In the genomic region with DNA sequence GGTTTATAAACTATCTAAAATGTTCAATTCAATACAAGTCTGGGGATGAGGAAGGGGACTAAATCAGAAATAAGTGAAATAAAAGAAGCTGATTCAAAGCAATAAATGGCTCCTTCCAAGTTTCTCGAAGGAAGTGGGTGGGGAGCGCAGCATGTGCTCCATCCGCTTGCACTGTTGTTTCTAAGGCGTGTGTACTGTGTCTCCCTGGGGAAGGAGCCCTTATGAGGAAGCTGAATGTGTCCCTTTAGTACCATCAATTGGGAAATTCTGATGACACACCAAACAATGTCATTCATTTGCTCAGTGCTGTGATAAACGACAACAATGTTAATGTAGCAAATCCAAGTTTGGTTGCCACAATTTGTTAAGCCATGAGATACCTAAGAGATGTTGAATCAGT, we compare ENCODE assay signal across 24 mouse cellular contexts. TPM values are rescaled to one million over a fixed set of nuclear protein-coding genes. Genes with fewer than 3 reads are reported as not detected.
DNase-seq lines count a peak whose midpoint lies in the region; ATAC-seq and TF ChIP-seq lines count a peak whose summit lies in the region.
"Had no signal": no experiment of that assay in that cellular context is flagged by ENCODE, and none has a peak within 500 bp of the region (broad histone marks: within the 10 kb centered on the region; RNA-seq: fewer than 3 reads in every experiment).

No protein-coding gene starts in this region.

- no peak overlapping the region for H3K27ac ChIP-seq in hindbrain, embryonic 16.5 days (ENCODE audit: low read depth, low read length)
- H3K27ac ChIP-seq: embryonic facial prominence, embryonic 10.5 days; forebrain, embryonic 10.5 days; forebrain, embryonic 12.5 days had no signal

- peak; percentile 87 for DNase-seq in heart, adult 11 months
- no peak for DNase-seq in heart, postnatal 36 days
- no peak for DNase-seq in Patski (ENCODE audit: low read depth, low spot score)
- DNase-seq: adrenal gland, adult 2 months; adrenal gland, postnatal 10 days; adrenal gland, postnatal 36 days; B cell, adult 2 months; cerebellum, adult 11-12 months; cerebellum, adult 2 months; cerebellum, adult 9-10 months; cerebellum, postnatal 10 days; cerebellum, postnatal 25 days had no signal

- H3K4me1 ChIP-seq in hindbrain, embryonic 16.5 days (ENCODE audit: control insufficient read depth, insufficient read depth, low read depth, low read length), result no peaks in the 10 kb centered on the region
- H3K4me1 ChIP-seq: embryonic facial prominence, embryonic 10.5 days; embryonic facial prominence, embryonic 12.5 days; forebrain, embryonic 10.5 days; forebrain, embryonic 12.5 days had no signal

- POLR2A ChIA-PET in Patski (lab: Charles Lee), result no interaction called here

- ATAC-seq in Patski, result peak; percentile 46
- ATAC-seq in megakaryocyte, adult 5-6 weeks (ENCODE audit: poor library complexity, severe bottlenecking), result peak; percentile 23; the same call in 1 of the 2 replicates
- ATAC-seq in hindbrain, embryonic 16.5 days, result no peak
- ATAC-seq: CD4-positive, CD25-positive, alpha-beta regulatory T cell, adult 4 months; forebrain, embryonic 14.5 days; forebrain, embryonic 16.5 days had no signal

- no peak overlapping the region for H3K9ac ChIP-seq in hindbrain, embryonic 16.5 days (ENCODE audit: low read depth, low read length)
- H3K9ac ChIP-seq: embryonic facial prominence, embryonic 12.5 days; forebrain, embryonic 12.5 days had no signal

- H3K4me3 ChIP-seq in hindbrain, embryonic 16.5 days (ENCODE audit: low read length), result no peak overlapping the region
- H3K4me3 ChIP-seq: embryonic facial prominence, embryonic 10.5 days; embryonic facial prominence, embryonic 12.5 days; erythroblast, embryonic 14.5 days; forebrain, embryonic 10.5 days; forebrain, embryonic 12.5 days had no signal

- CTCF ChIA-PET in Patski (lab: Charles Lee), result interaction anchor here (0.9 to 1.2 kb wide), 3 partner anchors 19 to 60 kb away, joined by 3 to 4 read pairs (median 3); no protein-coding TSS in a partner anchor

- TF ChIP-seq CTCF in Patski (IDR thresholded peaks at IDR 0.05), result no peak

- H3K36me3 ChIP-seq in hindbrain, embryonic 16.5 days (ENCODE audit: control insufficient read depth, insufficient read depth, low read length), result no peaks in the 10 kb centered on the region
- H3K36me3 ChIP-seq: embryonic facial prominence, embryonic 10.5 days; embryonic facial prominence, embryonic 12.5 days; forebrain, embryonic 10.5 days; forebrain, embryonic 12.5 days; G1E had no signal

- no peaks in the 10 kb centered on the region for H3K9me3 ChIP-seq in hindbrain, embryonic 16.5 days (ENCODE audit: control insufficient read depth, low read length)
- H3K9me3 ChIP-seq: embryonic facial prominence, embryonic 10.5 days; embryonic facial prominence, embryonic 12.5 days; forebrain, embryonic 10.5 days; forebrain, embryonic 12.5 days had no signal

- no peak overlapping the region for H3K4me2 ChIP-seq in hindbrain, embryonic 16.5 days (ENCODE audit: low read length)
- H3K4me2 ChIP-seq: embryonic facial prominence, embryonic 12.5 days; forebrain, embryonic 12.5 days had no signal

- in situ Hi-C loops in Patski (cut with MboI; ENCODE audit: low pct_unique_long_range_greater_than_20kb), result no loop called here

- intact Hi-C loops in heart, postnatal 36 days (cut with DNase I), result no loop called here

- WGBS in hindbrain, embryonic 16.5 days, result 91% methylated on average over 5 of the region's 5 CpGs

- no peaks in the 10 kb centered on the region for H3K27me3 ChIP-seq in Patski
- no peaks in the 10 kb centered on the region for H3K27me3 ChIP-seq in hindbrain, embryonic 16.5 days (replicated peaks; ENCODE audit: control insufficient read depth, insufficient read depth, low read length)
- H3K27me3 ChIP-seq: CH12.LX; embryonic facial prominence, embryonic 12.5 days; forebrain, embryonic 12.5 days had no signal

RNA-seq across cellular contexts. Expression of a gene that starts 33.0 kb away (rescaled TPM):
- total RNA-seq in heart, postnatal 36 days (2021), result 10 to 100 TPM; 12.8 to 14.1 TPM
- polyA plus RNA-seq in Patski (2021), result 27.0 TPM
- 27.2 and 34.8 TPM in 2 replicates for total RNA-seq in megakaryocyte, adult 5-6 weeks (2015)
- total RNA-seq in megakaryocyte, adult 5-6 weeks (2017), result 28.9 and 32.4 TPM in 2 replicates
- 31.5 and 33.7 TPM in 2 replicates for polyA plus RNA-seq in hindbrain, embryonic 16.5 days (2015; fragmentation: Nextera tagmentation; extraction: Ambion mirVana)
- polyA plus RNA-seq: G1E had no signal

RNA-seq across cellular contexts. Expression of a gene that starts 47.2 kb away (rescaled TPM):
- 10 to 100 TPM; 89.3 to 92.3 TPM for total RNA-seq in heart, postnatal 36 days (2021)
- 142 TPM for polyA plus RNA-seq in Patski (2021)
- total RNA-seq in megakaryocyte, adult 5-6 weeks (2015), result 105 and 110 TPM in 2 replicates
- 90.4 and 90.8 TPM in 2 replicates for total RNA-seq in megakaryocyte, adult 5-6 weeks (2017)
- polyA plus RNA-seq in hindbrain, embryonic 16.5 days (2015; fragmentation: Nextera tagmentation; extraction: Ambion mirVana), result 154 and 159 TPM in 2 replicates
